Mouse (Mus musculus) midbrain, embryonic 15.5 days (tissue): ENCODE data around the gene Gm37240. TPM values are rescaled to one million over a fixed set of nuclear protein-coding genes. Genes with fewer than 3 reads are reported as not detected.

Experiments
- ATAC-seq: fragments of 200-750 bp; cut with Nextera tagmentation; replicated peaks from 2 replicates; pipeline ENCODE4 v1.8.0; 2017; ENCODE audit warnings: moderate TSS enrichment
- H3K27ac ChIP-seq: fragments of 300-500 bp; sonication (generic); 2 replicates; pipeline ENCODE4 v1.5.1; 2015; ENCODE audit warnings: mild to moderate bottlenecking, inconsistent platforms
- H3K27me3 ChIP-seq: fragments of 300-500 bp; sonication (generic); replicated peaks from 2 replicates; pipeline ENCODE4 v1.6.1; 2015; ENCODE audit warnings: inconsistent platforms
- H3K36me3 ChIP-seq: fragments of 300-500 bp; sonication (generic); replicated peaks from 2 replicates; pipeline ENCODE4 v1.6.1; 2015; ENCODE audit warnings: inconsistent platforms
- H3K4me1 ChIP-seq: fragments of 300-500 bp; sonication (generic); 2 replicates; pipeline ENCODE4 v1.6.1; 2015; ENCODE audit warnings: inconsistent platforms
- H3K4me2 ChIP-seq: fragments of 300-500 bp; sonication (generic); 2 replicates; pipeline ENCODE4 v1.6.1; 2015; ENCODE audit warnings: inconsistent platforms, mild to moderate bottlenecking, moderate library complexity
- H3K4me3 ChIP-seq: fragments of 300-500 bp; sonication (generic); 2 replicates; pipeline ENCODE4 v1.5.1; 2015; ENCODE audit warnings: mild to moderate bottlenecking, inconsistent platforms
- H3K9ac ChIP-seq: fragments of 300-500 bp; sonication (generic); 2 replicates; pipeline ENCODE4 v1.6.1; 2015; ENCODE audit warnings: mild to moderate bottlenecking, inconsistent platforms
- H3K9me3 ChIP-seq: fragments of 300-500 bp; sonication (generic); 2 replicates; pipeline ENCODE4 v1.6.1; 2016; ENCODE audit warnings: inconsistent platforms
- WGBS: fragments of 180-500 bp; shearing (Covaris S2); methylation state at CpG from one replicate; pipeline ENCODE4 v1.1.7; 2015; ENCODE audit warnings: mixed read lengths; 5-methylcytosine and 5-hydroxymethylcytosine counted together
- polyA plus RNA-seq: library from polyadenylated mRNA; unstranded; fragments of >200 nt; fragmentation: Nextera tagmentation; extraction: Ambion mirVana; gene quantifications from 2 replicates; pipeline ENCODE4 v1.2.1, GENCODE M21; 2015

Gene Gm37240
- polyA plus RNA-seq, 1 experiment from 2014 or later = 0.40 TPM

- H3K4me2 ChIP-seq = no peak overlapping the region
- no peaks in the 10 kb centered on the region for H3K36me3 ChIP-seq
- no peak for ATAC-seq
- WGBS = 88% methylated on average over 5 of the region's 5 CpGs
- H3K27ac ChIP-seq = no peak overlapping the region
- H3K4me1 ChIP-seq = no peaks in the 10 kb centered on the region
- no peaks in the 10 kb centered on the region for H3K9me3 ChIP-seq
- no peak overlapping the region for H3K9ac ChIP-seq
- no peaks in the 10 kb centered on the region for H3K27me3 ChIP-seq
- H3K4me3 ChIP-seq = no peak overlapping the region
Observed at GRCm38 (mm10) chr3:84678891-84679290, 1208.4 kb downstream of the Gm37240 start.

- no peaks in the 10 kb centered on the region for H3K36me3 ChIP-seq
- no peaks in the 10 kb centered on the region for H3K27me3 ChIP-seq
- WGBS = 55% methylated on average over 5 of the region's 5 CpGs
- no peak overlapping the region for H3K27ac ChIP-seq
- no peak overlapping the region for H3K4me2 ChIP-seq
- H3K4me1 ChIP-seq = no peaks in the 10 kb centered on the region
- H3K4me3 ChIP-seq = no peak overlapping the region
- ATAC-seq = no peak
- H3K9ac ChIP-seq = no peak overlapping the region
- no peaks in the 10 kb centered on the region for H3K9me3 ChIP-seq
Observed at GRCm38 (mm10) chr3:84675710-84676109, 1211.6 kb downstream of the Gm37240 start.

GRCm38 (mm10) chr3:84673552-84673951, 1213.8 kb downstream of the Gm37240 start:
- Histone ChIP-seq H3K9me3 (no peaks in the 10 kb centered on the region), H3K27me3 (no peaks in the 10 kb centered on the region), H3K4me2 (no peak overlapping the region), H3K27ac (no peak overlapping the region), H3K4me3 (no peak overlapping the region), H3K4me1 (no peaks in the 10 kb centered on the region), H3K36me3 (no peaks in the 10 kb centered on the region), H3K9ac (no peak overlapping the region)
- WGBS = 97% methylated on average over 6 of the region's 6 CpGs
- ATAC-seq = no peak

GRCm38 (mm10) chr3:84672136-84672535, 1215.2 kb downstream of the Gm37240 start:
- peaks cover 10% of the 10 kb centered on the region for H3K27me3 ChIP-seq
- no peak for ATAC-seq
- no peaks in the 10 kb centered on the region for H3K36me3 ChIP-seq
- H3K4me1 ChIP-seq = no peaks in the 10 kb centered on the region
- H3K4me2 ChIP-seq = no peak overlapping the region
- H3K9me3 ChIP-seq = no peaks in the 10 kb centered on the region
- H3K27ac ChIP-seq = no peak overlapping the region
- no peak overlapping the region for H3K4me3 ChIP-seq
- WGBS = 96% methylated on average over 12 of the region's 12 CpGs
- H3K9ac ChIP-seq = no peak overlapping the region

GRCm38 (mm10) chr3:84668957-84669356, 1218.4 kb downstream of the Gm37240 start:
- 95% methylated on average over 3 of the region's 3 CpGs for WGBS
- Histone ChIP-seq H3K4me3 (no peak overlapping the region), H3K4me2 (no peak overlapping the region), H3K36me3 (no peaks in the 10 kb centered on the region), H3K27ac (no peak overlapping the region), H3K27me3 (peaks cover 19% of the 10 kb centered on the region), H3K9ac (no peak overlapping the region), H3K4me1 (peaks cover 7% of the 10 kb centered on the region), H3K9me3 (no peaks in the 10 kb centered on the region)
- no peak for ATAC-seq

- peak; percentile 69 for ATAC-seq
- 2% methylated on average over 21 of the region's 21 CpGs for WGBS
- Histone ChIP-seq H3K4me2 (peak overlapping the region; percentile 43), H3K27me3 (peaks cover 19% of the 10 kb centered on the region), H3K4me3 (peak overlapping the region; percentile 14), H3K27ac (no peak overlapping the region), H3K9me3 (no peaks in the 10 kb centered on the region), H3K36me3 (no peaks in the 10 kb centered on the region), H3K9ac (no peak overlapping the region), H3K4me1 (peaks cover 7% of the 10 kb centered on the region)
Observed at GRCm38 (mm10) chr3:84665255-84666073, 1221.9 kb downstream of the Gm37240 start.

- WGBS = 61% methylated on average over 8 of the region's 8 CpGs
Observed at GRCm38 (mm10) chr3:84664686-84665085, 1222.6 kb downstream of the Gm37240 start.

GRCm38 (mm10) chr3:84663858-84664257, 1223.5 kb downstream of the Gm37240 start:
- no peaks in the 10 kb centered on the region for H3K9me3 ChIP-seq
- no peak for ATAC-seq
- no peak overlapping the region for H3K4me2 ChIP-seq
- WGBS = 93% methylated on average over 4 of the region's 4 CpGs
- H3K4me3 ChIP-seq = no peak overlapping the region
- H3K9ac ChIP-seq = no peak overlapping the region
- no peaks in the 10 kb centered on the region for H3K36me3 ChIP-seq
- no peak overlapping the region for H3K27ac ChIP-seq
- H3K4me1 ChIP-seq = peaks cover 7% of the 10 kb centered on the region
- peaks cover 19% of the 10 kb centered on the region for H3K27me3 ChIP-seq

More at GRCm38 (mm10) chr3:84664686-84665085, 1222.6 kb downstream of the Gm37240 start:
- ATAC-seq = no peak
- H3K9me3 ChIP-seq = no peaks in the 10 kb centered on the region
- H3K36me3 ChIP-seq = no peaks in the 10 kb centered on the region
- no peak overlapping the region for H3K4me2 ChIP-seq
- peaks cover 19% of the 10 kb centered on the region for H3K27me3 ChIP-seq
- peaks cover 7% of the 10 kb centered on the region for H3K4me1 ChIP-seq
- H3K27ac ChIP-seq = no peak overlapping the region
- H3K9ac ChIP-seq = no peak overlapping the region
- no peak overlapping the region for H3K4me3 ChIP-seq

- Histone ChIP-seq H3K27me3 (peaks cover 18% of the 10 kb centered on the region), H3K9ac (no peak overlapping the region), H3K4me2 (no peak overlapping the region), H3K27ac (no peak overlapping the region), H3K4me1 (peaks cover 7% of the 10 kb centered on the region), H3K4me3 (no peak overlapping the region), H3K9me3 (no peaks in the 10 kb centered on the region), H3K36me3 (no peaks in the 10 kb centered on the region)
- 88% methylated on average over 12 of the region's 12 CpGs for WGBS
- no peak for ATAC-seq
Observed at GRCm38 (mm10) chr3:84663079-84663478, 1224.2 kb downstream of the Gm37240 start.

GRCm38 (mm10) chr3:84660380-84660779, 1226.9 kb downstream of the Gm37240 start:
- H3K27ac ChIP-seq = no peak overlapping the region
- no peaks in the 10 kb centered on the region for H3K9me3 ChIP-seq
- no peak for ATAC-seq
- peaks cover 3% of the 10 kb centered on the region for H3K4me1 ChIP-seq
- H3K9ac ChIP-seq = no peak overlapping the region
- peaks cover 7% of the 10 kb centered on the region; the same call in 1 of the 2 replicates for H3K27me3 ChIP-seq
- H3K4me3 ChIP-seq = no peak overlapping the region
- H3K4me2 ChIP-seq = no peak overlapping the region
- WGBS = 77% methylated on average over 2 of the region's 2 CpGs
- no peaks in the 10 kb centered on the region for H3K36me3 ChIP-seq

- no peak for ATAC-seq
- Histone ChIP-seq H3K27me3 (no peaks in the 10 kb centered on the region; the same call in 1 of the 2 replicates), H3K27ac (no peak overlapping the region), H3K9me3 (no peaks in the 10 kb centered on the region), H3K36me3 (no peaks in the 10 kb centered on the region), H3K4me3 (no peak overlapping the region), H3K4me1 (peaks cover 18% of the 10 kb centered on the region), H3K4me2 (no peak overlapping the region), H3K9ac (no peak overlapping the region)
- 97% methylated on average over 2 of the region's 2 CpGs for WGBS
Observed at GRCm38 (mm10) chr3:84658872-84659271, 1228.4 kb downstream of the Gm37240 start.

GRCm38 (mm10) chr3:84658017-84658416, 1229.3 kb downstream of the Gm37240 start:
- WGBS = 87% methylated on average over 7 of the region's 7 CpGs
- Histone ChIP-seq H3K36me3 (no peaks in the 10 kb centered on the region), H3K9me3 (no peaks in the 10 kb centered on the region), H3K27ac (no peak overlapping the region), H3K9ac (no peak overlapping the region), H3K4me1 (peaks cover 23% of the 10 kb centered on the region), H3K4me3 (no peak overlapping the region), H3K27me3 (no peaks in the 10 kb centered on the region), H3K4me2 (no peak overlapping the region)
- ATAC-seq = no peak

GRCm38 (mm10) chr3:84657240-84657639, 1230.1 kb downstream of the Gm37240 start:
- no peak overlapping the region for H3K9ac ChIP-seq
- no peak overlapping the region for H3K27ac ChIP-seq
- H3K4me1 ChIP-seq = peaks cover 23% of the 10 kb centered on the region
- H3K36me3 ChIP-seq = no peaks in the 10 kb centered on the region
- H3K9me3 ChIP-seq = no peaks in the 10 kb centered on the region
- H3K27me3 ChIP-seq = no peaks in the 10 kb centered on the region
- WGBS = 74% methylated on average over 6 of the region's 6 CpGs
- no peak for ATAC-seq
- H3K4me3 ChIP-seq = no peak overlapping the region
- H3K4me2 ChIP-seq = no peak overlapping the region
